Mouse (Mus musculus) olfactory bulb, adult 2 months (tissue): Measurements from ENCODE around the gene Calr4.

ENCODE experiments used
- CTCF ChIP-seq: fragments of 200-500 bp; IDR thresholded peaks from 2 replicates; pipeline ENCODE4 v1.5.1; 2012; ENCODE audit warnings: low read depth, mild to moderate bottlenecking, low read length, moderate library complexity; ENCODE audit not compliant: insufficient read depth
- POLR2A ChIP-seq: fragments of 200-500 bp; IDR thresholded peaks from 2 replicates; pipeline ENCODE4 v1.6.1; 2012; ENCODE audit warnings: mild to moderate bottlenecking, low read depth, low read length, moderate library complexity; ENCODE audit not compliant: insufficient read depth

GRCm38 (mm10) chr4:109257639-109258038 is 23.4 kb downstream of the Calr4 start:
- TF ChIP-seq CTCF = no peak
- TF ChIP-seq POLR2A = no peak
